11 mouse cellular contexts compared by ENCODE assay signal in the genomic region with DNA sequence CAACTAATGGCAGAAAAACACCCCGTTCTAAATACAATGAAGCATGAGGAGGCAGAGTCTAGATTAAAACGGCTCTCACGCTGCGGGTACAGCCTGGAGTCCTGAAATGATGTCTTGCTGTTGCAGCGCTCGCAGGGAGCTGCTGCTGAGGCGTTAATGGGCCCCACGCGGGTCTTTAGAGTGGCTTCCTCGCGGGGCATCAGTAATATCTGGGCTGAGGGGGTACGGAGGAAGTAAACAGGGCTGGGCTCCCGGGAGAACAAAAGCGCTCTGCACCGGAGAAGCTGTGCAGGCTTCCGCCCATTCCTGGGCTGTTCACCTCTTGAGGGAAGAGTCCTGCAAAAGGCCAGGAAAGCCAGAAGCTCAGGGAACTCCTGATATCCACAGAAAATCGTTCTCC.
DNase-seq lines count a peak whose midpoint lies in the region; ATAC-seq and TF ChIP-seq lines count a peak whose summit lies in the region.
"Had no signal": no experiment of that assay in that cellular context is flagged by ENCODE, and none has a peak within 500 bp of the region (broad histone marks: within the 10 kb centered on the region; RNA-seq: fewer than 3 reads in every experiment).

No protein-coding gene starts in this region.

- no peak for TF ChIP-seq EP300 in heart, adult 2 months (IDR thresholded peaks at IDR 0.05; ENCODE audit: insufficient read depth, low read depth, low read length)

- no peaks in the 10 kb centered on the region for H3K27me3 ChIP-seq in heart, embryonic 14.5 days (ENCODE audit: control insufficient read depth, insufficient read depth, low read length)
- H3K27me3 ChIP-seq in heart, adult 2 months (ENCODE audit: control insufficient read depth, insufficient read depth, low read length): no peaks in the 10 kb centered on the region
- no peaks in the 10 kb centered on the region for H3K27me3 ChIP-seq in neural tube, embryonic 11.5 days (ENCODE audit: control insufficient read depth, insufficient read depth, low read length)
- no peaks in the 10 kb centered on the region for H3K27me3 ChIP-seq in stomach, embryonic 14.5 days (ENCODE audit: control insufficient read depth, insufficient read depth, low read length)
- H3K27me3 ChIP-seq: embryonic facial prominence, embryonic 12.5 days; megakaryocyte, embryonic 14.5 days had no signal

- TF ChIP-seq POLR2A in heart, adult 2 months (IDR thresholded peaks at IDR 0.05; ENCODE audit: insufficient read depth, low read depth, low read length): no peak

- intact Hi-C loops in heart, adult 2 months (cut with DNase I): no loop called here
- intact Hi-C loops in left cerebral cortex, postnatal 14 days (cut with DNase I): no loop called here

- no peak for TF ChIP-seq CTCF in heart, adult 2 months (IDR thresholded peaks at IDR 0.05)

- H3K27ac ChIP-seq in heart, embryonic 14.5 days (replicated peaks in 1 of 2; ENCODE audit: control insufficient read depth in 1 of 2, insufficient read depth in 1 of 2, low read depth in 2 of 2, low read length in 2 of 2): no peak overlapping the region
- no peak overlapping the region for H3K27ac ChIP-seq in heart, adult 2 months
- no peak overlapping the region for H3K27ac ChIP-seq in neural tube, embryonic 11.5 days (ENCODE audit: low read depth, low read length)
- no peak overlapping the region for H3K27ac ChIP-seq in stomach, embryonic 14.5 days (ENCODE audit: low read length)
- H3K27ac ChIP-seq: embryonic facial prominence, embryonic 12.5 days had no signal

- no peaks in the 10 kb centered on the region for H3K9me3 ChIP-seq in heart, embryonic 14.5 days (ENCODE audit: control insufficient read depth, low read length)
- no peaks in the 10 kb centered on the region for H3K9me3 ChIP-seq in neural tube, embryonic 11.5 days (ENCODE audit: control insufficient read depth, low read length)
- no peaks in the 10 kb centered on the region for H3K9me3 ChIP-seq in stomach, embryonic 14.5 days (ENCODE audit: control insufficient read depth, low read depth, low read length)
- H3K9me3 ChIP-seq: embryonic facial prominence, embryonic 12.5 days; G1E; megakaryocyte, embryonic 14.5 days had no signal

- H3K36me3 ChIP-seq in heart, embryonic 14.5 days (ENCODE audit: control insufficient read depth, insufficient read depth, low read length): no peaks in the 10 kb centered on the region
- no peaks in the 10 kb centered on the region for H3K36me3 ChIP-seq in heart, adult 2 months (ENCODE audit: control insufficient read depth, insufficient read depth, low read length)
- no peaks in the 10 kb centered on the region for H3K36me3 ChIP-seq in neural tube, embryonic 11.5 days (ENCODE audit: control insufficient read depth, insufficient read depth, low read length)
- no peaks in the 10 kb centered on the region for H3K36me3 ChIP-seq in stomach, embryonic 14.5 days (ENCODE audit: control insufficient read depth, insufficient read depth, low read length)
- H3K36me3 ChIP-seq: embryonic facial prominence, embryonic 12.5 days; G1E had no signal

- DNase-seq in heart, adult 2 months: no peak
- peak; percentile 11 for DNase-seq in neural tube, embryonic 11.5 days (ENCODE audit: low spot score)
- DNase-seq in neural tube, embryonic 10.5 days (ENCODE audit: extremely low spot score, low spot score): no peak
- DNase-seq in heart, postnatal 4 days: peak; percentile 4
- DNase-seq in cerebellum, adult 9-10 months: no peak
- DNase-seq in left cerebral cortex, postnatal 14 days (ENCODE audit: low spot score in 2 of 2): no peak

- no peaks in the 10 kb centered on the region for H3K79me2 ChIP-seq in heart, adult 2 months (replicated peaks; ENCODE audit: control insufficient read depth, insufficient read depth, low read length)

- no peak for ATAC-seq in heart, embryonic 14.5 days (ENCODE audit: insufficient number of reproducible peaks, insufficient read depth, low FRiP score, low read depth)
- no peak for ATAC-seq in neural tube, embryonic 11.5 days (ENCODE audit: insufficient read depth, low FRiP score, low TSS enrichment)
- no peak for ATAC-seq in stomach, embryonic 14.5 days (ENCODE audit: insufficient number of reproducible peaks, insufficient read depth, low FRiP score, low read depth)

- no peaks in the 10 kb centered on the region for H3K4me1 ChIP-seq in heart, embryonic 14.5 days (ENCODE audit: control insufficient read depth in 2 of 2, insufficient read depth in 2 of 2, low read length in 2 of 2)
- no peaks in the 10 kb centered on the region for H3K4me1 ChIP-seq in heart, adult 2 months (ENCODE audit: control insufficient read depth, insufficient read depth, low read length)
- H3K4me1 ChIP-seq in neural tube, embryonic 11.5 days (ENCODE audit: control insufficient read depth, insufficient read depth, low read length): no peaks in the 10 kb centered on the region
- no peaks in the 10 kb centered on the region for H3K4me1 ChIP-seq in stomach, embryonic 14.5 days (ENCODE audit: control insufficient read depth, insufficient read depth, low read length)
- H3K4me1 ChIP-seq: embryonic facial prominence, embryonic 12.5 days; megakaryocyte, embryonic 14.5 days had no signal

- H3K9ac ChIP-seq in heart, embryonic 14.5 days (ENCODE audit: low read length): no peak overlapping the region
- no peak overlapping the region for H3K9ac ChIP-seq in heart, adult 2 months (ENCODE audit: low read depth, low read length)
- H3K9ac ChIP-seq in neural tube, embryonic 11.5 days (ENCODE audit: low read length): no peak overlapping the region; the same call in 1 of the 2 replicates
- H3K9ac ChIP-seq in stomach, embryonic 14.5 days (replicated peaks; ENCODE audit: low read depth, low read length): no peak overlapping the region
- H3K9ac ChIP-seq: embryonic facial prominence, embryonic 12.5 days had no signal

- H3K4me2 ChIP-seq in heart, embryonic 14.5 days (ENCODE audit: low read length): peak overlapping the region; percentile 44
- no peak overlapping the region for H3K4me2 ChIP-seq in neural tube, embryonic 11.5 days (ENCODE audit: low read depth)
- H3K4me2 ChIP-seq in stomach, embryonic 14.5 days (replicated peaks; ENCODE audit: low read depth, low read length): peak overlapping the region; percentile 36
- H3K4me2 ChIP-seq: embryonic facial prominence, embryonic 12.5 days had no signal

- H3K4me3 ChIP-seq in heart, embryonic 14.5 days (ENCODE audit: control insufficient read depth in 1 of 2, insufficient read depth in 1 of 2, low read depth in 1 of 2, low read length in 2 of 2): no peak overlapping the region
- no peak overlapping the region for H3K4me3 ChIP-seq in heart, adult 2 months
- H3K4me3 ChIP-seq in neural tube, embryonic 11.5 days (ENCODE audit: low read depth, low read length): no peak overlapping the region
- no peak overlapping the region for H3K4me3 ChIP-seq in stomach, embryonic 14.5 days (ENCODE audit: low read depth, low read length)
- H3K4me3 ChIP-seq: embryonic facial prominence, embryonic 12.5 days; megakaryocyte, embryonic 14.5 days had no signal

- 33% methylated on average over 17 of the region's 17 CpGs for WGBS in heart, embryonic 14.5 days
- 36% methylated on average over 17 of the region's 17 CpGs for WGBS in heart, adult 2 months
- 53% methylated on average over 17 of the region's 17 CpGs for WGBS in neural tube, embryonic 11.5 days
- WGBS in stomach, embryonic 14.5 days: 36% methylated on average over 17 of the region's 17 CpGs

Comparison
In these comparisons a context has a peak if more than half of its experiments do, and no peak if none do; other contexts are left out.
1. DNase-seq: peak in neural tube, embryonic 11.5 days (single experiment) and heart, postnatal 4 days (single experiment); none in heart, adult 2 months (0 of 2), neural tube, embryonic 10.5 days (single experiment), cerebellum, adult 9-10 months (single experiment) and left cerebral cortex, postnatal 14 days (0 of 2).